Mouse (Mus musculus) kidney, embryonic 15.5 days (tissue): ENCODE measurements around the gene Cldn7. TPM values are rescaled to one million over a fixed set of nuclear protein-coding genes. Genes with fewer than 3 reads are reported as not detected.

ENCODE experiments used
- ATAC-seq: fragments of 200-750 bp; cut with Nextera tagmentation; replicated peaks from 2 replicates; pipeline ENCODE4 v1.8.0; 2017; ENCODE audit warnings: moderate TSS enrichment; ENCODE audit not compliant: low FRiP score
- H3K27ac ChIP-seq: fragments of 300-500 bp; sonication (generic); 2 replicates; pipeline ENCODE4 v1.5.1; 2015; ENCODE audit warnings: mild to moderate bottlenecking, inconsistent platforms
- H3K27me3 ChIP-seq: fragments of 300-500 bp; sonication (generic); 2 replicates; pipeline ENCODE4 v1.6.1; 2015; ENCODE audit warnings: inconsistent platforms
- H3K36me3 ChIP-seq: fragments of 300-500 bp; sonication (generic); 2 replicates; pipeline ENCODE4 v1.6.1; 2015; ENCODE audit warnings: inconsistent platforms
- H3K4me1 ChIP-seq: fragments of 300-500 bp; sonication (generic); 2 replicates; pipeline ENCODE4 v1.6.1; 2015; ENCODE audit warnings: inconsistent platforms
- H3K4me2 ChIP-seq: fragments of 300-500 bp; sonication (generic); 2 replicates; pipeline ENCODE4 v1.6.1; 2015; ENCODE audit warnings: moderate library complexity, mild to moderate bottlenecking, inconsistent platforms
- H3K4me3 ChIP-seq: fragments of 300-500 bp; sonication (generic); replicated peaks from 2 replicates; pipeline ENCODE4 v1.5.1; 2015; ENCODE audit warnings: mild to moderate bottlenecking, inconsistent platforms
- H3K9ac ChIP-seq: fragments of 300-500 bp; sonication (generic); 2 replicates; pipeline ENCODE4 v1.6.1; 2015; ENCODE audit warnings: mild to moderate bottlenecking, inconsistent platforms
- H3K9me3 ChIP-seq: fragments of 300-500 bp; sonication (generic); replicated peaks from 2 replicates; pipeline ENCODE4 v1.6.1; 2016; ENCODE audit warnings: inconsistent platforms
- WGBS: fragments of 180-500 bp; shearing (Covaris S2); methylation state at CpG from one replicate; pipeline ENCODE4 v1.1.7; 2015; ENCODE audit warnings: mixed read lengths; 5-methylcytosine and 5-hydroxymethylcytosine counted together
- polyA plus RNA-seq: library from polyadenylated mRNA; unstranded; fragments of >200 nt; fragmentation: Nextera tagmentation; extraction: Ambion mirVana; gene quantifications from 2 replicates; pipeline ENCODE4 v1.2.1, GENCODE M21; 2015

Cldn7 gene
- polyA plus RNA-seq, 1 experiment from 2014 or later, result 178 TPM

GRCm38 (mm10) chr11:69966860-69967517, 2.4 kb downstream of the Cldn7 start:
- Histone ChIP-seq H3K9ac (peak overlapping the region; percentile 59), H3K27ac (peak overlapping the region; percentile 83), H3K27me3 (peaks cover 60% of the 10 kb centered on the region), H3K4me1 (peaks cover 46% of the 10 kb centered on the region), H3K4me3 (peak overlapping the region; percentile 53), H3K9me3 (no peaks in the 10 kb centered on the region), H3K36me3 (peaks cover 44% of the 10 kb centered on the region), H3K4me2 (peak overlapping the region; percentile 74)
- 34% methylated on average over 17 of the region's 17 CpGs for WGBS
- ATAC-seq, result no peak

- Histone ChIP-seq H3K36me3 (peaks cover 62% of the 10 kb centered on the region), H3K4me2 (no peak overlapping the region), H3K4me1 (peaks cover 46% of the 10 kb centered on the region), H3K4me3 (no peak overlapping the region), H3K27ac (peak overlapping the region; percentile 72), H3K9me3 (no peaks in the 10 kb centered on the region), H3K9ac (no peak overlapping the region), H3K27me3 (peaks cover 42% of the 10 kb centered on the region)
- ATAC-seq, result no peak
- 82% methylated on average over 4 of the region's 4 CpGs for WGBS
Observed at GRCm38 (mm10) chr11:69968793-69969192, 4.2 kb downstream of the Cldn7 start.

- peak overlapping the region; percentile 45 for H3K27ac ChIP-seq
- no peaks in the 10 kb centered on the region for H3K9me3 ChIP-seq
- no peak for ATAC-seq
- no peak overlapping the region for H3K9ac ChIP-seq
- WGBS, result 60% methylated on average over 6 of the region's 6 CpGs
- peaks cover 76% of the 10 kb centered on the region for H3K36me3 ChIP-seq
- H3K4me3 ChIP-seq, result no peak overlapping the region
- H3K4me2 ChIP-seq, result no peak overlapping the region
- H3K27me3 ChIP-seq, result peaks cover 28% of the 10 kb centered on the region
- peaks cover 44% of the 10 kb centered on the region for H3K4me1 ChIP-seq
Observed at GRCm38 (mm10) chr11:69970222-69970621, 5.6 kb downstream of the Cldn7 start.

- H3K9me3 ChIP-seq, result no peaks in the 10 kb centered on the region
- H3K9ac ChIP-seq, result no peak overlapping the region
- H3K4me1 ChIP-seq, result peaks cover 39% of the 10 kb centered on the region
- no peak overlapping the region for H3K4me3 ChIP-seq
- peaks cover 82% of the 10 kb centered on the region for H3K36me3 ChIP-seq
- peak overlapping the region; percentile 45 for H3K27ac ChIP-seq
- WGBS, result 77% methylated on average over 3 of the region's 3 CpGs
- no peak overlapping the region for H3K4me2 ChIP-seq
- no peak for ATAC-seq
- peaks cover 22% of the 10 kb centered on the region for H3K27me3 ChIP-seq
Observed at GRCm38 (mm10) chr11:69970775-69971174, 6.2 kb downstream of the Cldn7 start.

- Histone ChIP-seq H3K4me1 (peaks cover 18% of the 10 kb centered on the region), H3K27ac (no peak overlapping the region), H3K4me2 (no peak overlapping the region), H3K36me3 (peaks cover 87% of the 10 kb centered on the region), H3K4me3 (no peak overlapping the region), H3K27me3 (no peaks in the 10 kb centered on the region), H3K9me3 (no peaks in the 10 kb centered on the region), H3K9ac (no peak overlapping the region)
- ATAC-seq, result no peak
- 94% methylated on average over 2 of the region's 2 CpGs for WGBS
Observed at GRCm38 (mm10) chr11:69974907-69975306, 10.3 kb downstream of the Cldn7 start.

GRCm38 (mm10) chr11:69976271-69976670, 11.7 kb downstream of the Cldn7 start:
- no peak for ATAC-seq
- Histone ChIP-seq H3K9me3 (no peaks in the 10 kb centered on the region), H3K27ac (no peak overlapping the region), H3K36me3 (peaks cover 76% of the 10 kb centered on the region), H3K4me1 (peaks cover 11% of the 10 kb centered on the region), H3K4me2 (no peak overlapping the region), H3K4me3 (no peak overlapping the region), H3K9ac (no peak overlapping the region), H3K27me3 (no peaks in the 10 kb centered on the region)
- 91% methylated on average over 4 of the region's 4 CpGs for WGBS

GRCm38 (mm10) chr11:69979827-69980195, 15.2 kb downstream of the Cldn7 start:
- no peaks in the 10 kb centered on the region for H3K9me3 ChIP-seq
- peaks cover 32% of the 10 kb centered on the region for H3K4me1 ChIP-seq
- WGBS, result 3% methylated on average over 16 of the region's 16 CpGs
- H3K4me2 ChIP-seq, result peak overlapping the region; percentile 72
- ATAC-seq, result no peak
- H3K27me3 ChIP-seq, result no peaks in the 10 kb centered on the region
- peak overlapping the region; percentile 100 for H3K27ac ChIP-seq
- peak overlapping the region; percentile 97 for H3K4me3 ChIP-seq
- H3K36me3 ChIP-seq, result peaks cover 56% of the 10 kb centered on the region
- H3K9ac ChIP-seq, result peak overlapping the region; percentile 76

GRCm38 (mm10) chr11:69980196-69981140, 15.9 kb downstream of the Cldn7 start:
- Histone ChIP-seq H3K9ac (peak overlapping the region; percentile 93), H3K36me3 (peaks cover 56% of the 10 kb centered on the region), H3K27me3 (no peaks in the 10 kb centered on the region), H3K4me3 (peak overlapping the region; percentile 97), H3K4me1 (peaks cover 32% of the 10 kb centered on the region), H3K27ac (peak overlapping the region; percentile 100), H3K4me2 (peak overlapping the region; percentile 72), H3K9me3 (no peaks in the 10 kb centered on the region)
- peak; percentile 94 for ATAC-seq
- WGBS, result under 1% methylated on average over 51 of the region's 60 CpGs

GRCm38 (mm10) chr11:69981141-69981762, 16.7 kb downstream of the Cldn7 start, which contains the start of gene Ctdnep1:
Ctdnep1 (plus strand) TSS chr11:69981156.
- Histone ChIP-seq H3K9me3 (no peaks in the 10 kb centered on the region), H3K36me3 (peaks cover 55% of the 10 kb centered on the region), H3K4me1 (peaks cover 32% of the 10 kb centered on the region), H3K27me3 (no peaks in the 10 kb centered on the region), H3K4me2 (peak within 1 kb of the TSS; percentile 72), H3K27ac (peak within 1 kb of the TSS; percentile 100), H3K9ac (peak within 1 kb of the TSS; percentile 93), H3K4me3 (peak within 1 kb of the TSS; percentile 97)
- ATAC-seq, result peak; percentile 55; the same call in 1 of the 2 replicates
- under 1% methylated on average over 40 of the region's 43 CpGs for WGBS

- H3K9me3 ChIP-seq, result no peaks in the 10 kb centered on the region
- H3K4me2 ChIP-seq, result peak within 1 kb of the TSS; percentile 72
- peaks cover 55% of the 10 kb centered on the region for H3K36me3 ChIP-seq
- no peak for ATAC-seq
- no peaks in the 10 kb centered on the region for H3K27me3 ChIP-seq
- WGBS, result 47% methylated on average over 8 of the region's 8 CpGs
- peaks cover 32% of the 10 kb centered on the region for H3K4me1 ChIP-seq
- H3K9ac ChIP-seq, result peak within 1 kb of the TSS; percentile 93
- peak within 1 kb of the TSS; percentile 100 for H3K27ac ChIP-seq
- H3K4me3 ChIP-seq, result peak within 1 kb of the TSS; percentile 97
Observed at GRCm38 (mm10) chr11:69982225-69982624, 17.6 kb downstream of the Cldn7 start, which contains the start of gene Elp5. Elp5 (minus strand) TSS chr11:69982517.

- Histone ChIP-seq H3K4me1 (peaks cover 32% of the 10 kb centered on the region), H3K36me3 (peaks cover 55% of the 10 kb centered on the region), H3K9me3 (no peaks in the 10 kb centered on the region), H3K27ac (peak overlapping the region; percentile 100), H3K4me3 (peak overlapping the region; percentile 97), H3K4me2 (peak overlapping the region; percentile 72), H3K9ac (peak overlapping the region; percentile 93), H3K27me3 (no peaks in the 10 kb centered on the region)
- 13% methylated on average over 5 of the region's 5 CpGs for WGBS
- no peak for ATAC-seq
Observed at GRCm38 (mm10) chr11:69982877-69983276, 18.3 kb downstream of the Cldn7 start.
